Mouse (Mus musculus) c-Kit-positive CD71-positive TER-119-positive erythroid progenitor cells, embryonic 14.5 days (primary cell): ENCODE measurements around the gene Rnf38.
A peak's percentile ranks its signal among the peaks of the same experiment; 100 is the strongest.

Source experiments
- DNase-seq: peaks from one replicate; pipeline ENCODE4 v3.0.0-alpha.2; 2013; ENCODE audit warnings: low spot score

Gene Rnf38

DNA sequence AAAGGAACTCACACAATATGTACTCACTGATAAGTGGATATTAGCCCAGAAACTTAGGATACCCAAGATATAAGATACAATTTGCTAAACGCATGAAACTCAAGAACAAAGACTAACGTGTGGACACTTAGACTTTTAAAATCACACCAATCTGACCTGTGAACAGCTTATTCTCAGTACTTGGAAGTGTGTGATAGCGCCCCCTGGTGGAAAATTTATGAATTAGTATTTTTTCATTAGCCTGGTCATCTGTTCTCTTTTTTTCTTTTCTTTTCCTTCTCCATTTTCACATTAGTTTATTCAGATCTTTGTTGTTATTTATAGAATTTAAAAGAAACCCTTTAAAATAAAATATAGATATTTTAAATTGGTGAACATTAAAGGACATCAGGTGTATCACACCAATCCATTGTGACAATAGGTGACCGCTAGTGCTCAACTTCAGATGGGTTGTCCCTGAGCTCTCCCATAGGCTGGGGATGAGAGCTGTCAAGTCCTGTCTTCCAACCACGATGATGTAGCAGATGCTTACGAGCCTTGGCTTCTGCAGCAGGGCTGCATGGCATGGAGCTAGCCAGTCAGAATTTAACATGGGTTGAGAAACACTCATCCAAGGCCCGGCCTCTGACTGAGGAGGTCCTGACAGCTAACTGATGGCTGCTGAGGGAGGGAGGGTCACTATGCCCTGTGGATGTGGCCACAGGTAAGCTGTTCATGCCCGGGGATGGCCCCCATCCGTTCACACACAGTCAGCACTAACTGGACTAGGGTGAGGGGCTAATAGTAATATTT lies 114.0 kb downstream of the Rnf38 start:
- peak; percentile 62 for DNase-seq

DNA sequence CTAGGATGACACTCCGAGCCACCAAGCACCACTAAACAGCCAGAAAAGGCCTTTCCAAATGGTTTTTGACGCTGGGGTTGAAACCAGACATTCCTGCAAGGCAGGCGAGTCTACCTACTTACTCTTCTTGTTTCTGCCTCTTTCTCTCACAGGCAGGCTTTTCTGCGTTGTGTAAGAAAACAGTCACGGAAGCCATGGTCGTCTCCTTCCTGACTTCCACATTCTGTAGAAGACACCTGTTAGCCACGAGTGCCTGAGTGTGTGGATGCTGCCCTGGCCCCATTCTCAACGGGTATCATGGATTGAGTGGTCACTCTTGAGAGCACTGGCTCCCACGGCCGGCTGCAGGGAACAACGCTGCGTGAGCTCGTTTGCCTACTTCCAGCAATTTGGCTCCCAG lies 118.5 kb downstream of the Rnf38 start:
- no peak for DNase-seq

DNA sequence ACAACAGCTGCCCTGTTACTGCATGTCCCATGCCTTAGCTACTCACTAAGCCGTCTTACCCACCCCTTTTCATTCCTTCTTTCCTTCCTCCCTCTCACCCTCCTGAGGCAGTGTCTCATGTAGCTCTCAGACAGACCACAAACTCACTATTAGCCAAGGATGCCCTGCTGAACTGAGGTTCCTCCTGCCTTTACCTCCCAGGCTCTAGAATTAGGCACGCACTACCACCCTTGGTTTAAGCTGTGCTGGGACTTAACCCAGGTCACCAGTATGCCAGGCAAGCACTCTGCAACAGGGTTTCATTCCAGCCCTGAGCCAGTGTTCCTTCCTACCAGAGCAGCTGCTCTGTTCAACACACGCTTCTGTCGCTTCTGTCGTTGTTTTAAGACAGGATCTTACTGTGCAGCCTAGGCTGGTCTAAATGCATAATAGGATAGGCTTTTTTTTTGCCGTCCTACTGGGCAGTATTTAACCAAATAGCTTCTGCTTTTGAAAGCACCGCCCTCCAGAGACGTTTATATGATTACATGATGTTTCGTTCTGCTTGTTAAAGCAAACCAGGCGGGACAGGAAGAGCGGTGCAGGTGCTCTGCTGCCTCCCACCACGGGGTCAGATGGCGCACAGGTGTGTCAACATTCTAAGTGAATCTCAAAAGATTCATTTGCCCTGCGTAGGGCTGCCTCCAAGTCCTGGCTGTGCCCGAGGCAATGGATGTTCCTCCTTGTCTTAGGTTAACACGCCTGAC lies 120.0 kb downstream of the Rnf38 start:
- DNase-seq: no peak

DNA sequence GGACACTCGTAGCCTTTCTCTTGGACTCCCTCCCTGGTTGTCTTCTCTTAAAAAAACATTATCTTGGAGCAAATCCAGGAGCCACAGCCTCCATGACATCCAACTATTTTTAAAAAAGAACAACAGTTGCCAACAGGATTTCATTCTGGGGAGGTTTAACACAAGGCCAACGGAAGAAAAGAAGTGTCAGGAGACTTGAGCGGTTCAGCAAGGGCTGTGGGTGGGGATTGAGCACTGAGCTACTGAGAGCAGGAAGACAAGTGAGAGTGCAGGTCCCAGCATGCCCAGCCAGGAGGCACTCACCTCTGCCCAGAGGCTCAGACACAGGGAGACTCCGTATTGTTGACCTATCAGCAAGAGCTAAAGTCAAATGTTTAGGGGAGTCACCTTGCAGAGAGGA lies 120.8 kb downstream of the Rnf38 start:
- DNase-seq: no peak

- no peak for DNase-seq
These were observed 122.8 kb downstream of the Rnf38 start for GRCm38 (mm10) chr4:44110771-44111170.

DNA sequence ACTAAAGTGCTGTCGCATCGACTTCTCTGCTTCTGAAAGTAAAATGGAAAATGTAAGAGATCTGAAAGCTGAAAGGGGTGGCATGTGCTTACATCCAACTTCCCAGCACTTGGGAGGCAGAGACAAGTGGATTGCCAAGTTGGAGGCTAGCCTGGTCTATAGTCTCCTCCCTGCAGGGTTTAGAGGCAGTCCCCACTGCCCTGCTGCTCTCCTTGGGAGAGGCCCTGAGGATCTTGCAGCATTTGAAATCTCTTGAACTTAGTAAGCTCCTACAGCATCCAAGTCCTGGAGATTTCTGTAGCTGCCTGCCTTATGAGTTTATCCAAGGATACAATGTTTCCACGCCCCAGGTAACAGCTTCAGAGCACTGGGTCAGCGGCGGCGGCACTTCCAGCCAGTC lies 125.3 kb downstream of the Rnf38 start:
- no peak for DNase-seq

- no peak for DNase-seq
These were observed 126.2 kb downstream of the Rnf38 start for GRCm38 (mm10) chr4:44107339-44107738.

- no peak for DNase-seq
These were observed 127.2 kb downstream of the Rnf38 start for GRCm38 (mm10) chr4:44106297-44106821.

DNA sequence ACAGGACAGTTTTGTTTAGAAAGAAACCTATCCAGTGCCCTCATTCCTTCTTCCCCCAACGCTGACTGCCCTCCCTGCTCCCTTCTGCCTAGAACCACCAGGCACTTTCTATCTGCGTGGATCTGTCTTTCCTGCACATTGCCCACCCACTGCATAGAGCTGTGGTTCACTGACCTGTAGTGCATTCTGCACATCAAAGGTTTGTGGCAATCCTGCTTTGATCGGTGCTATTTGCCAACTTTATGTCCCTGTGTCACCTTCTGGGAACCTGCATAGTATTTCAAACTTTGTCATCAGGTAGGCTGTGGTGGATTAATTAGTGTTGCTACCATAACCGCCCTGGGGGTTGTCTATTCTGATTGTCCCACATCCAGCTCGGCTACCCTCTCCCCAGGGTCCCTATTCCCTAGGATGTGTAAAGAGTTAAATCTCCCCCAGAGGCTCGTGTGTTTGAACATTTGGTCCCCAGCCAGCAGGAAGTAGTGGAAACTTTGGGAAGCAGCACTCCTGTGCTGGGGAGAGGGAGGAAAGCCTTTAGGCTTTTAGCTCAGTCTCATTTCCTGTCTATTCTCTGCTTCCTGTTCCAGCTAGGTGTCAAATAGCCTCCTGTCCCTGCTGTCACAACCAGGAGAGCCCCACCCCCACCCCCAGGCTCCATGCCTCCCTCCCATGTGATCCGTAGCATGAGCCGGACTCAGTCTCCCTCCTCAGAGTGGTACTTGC lies 129.2 kb downstream of the Rnf38 start:
- DNase-seq: no peak

DNA sequence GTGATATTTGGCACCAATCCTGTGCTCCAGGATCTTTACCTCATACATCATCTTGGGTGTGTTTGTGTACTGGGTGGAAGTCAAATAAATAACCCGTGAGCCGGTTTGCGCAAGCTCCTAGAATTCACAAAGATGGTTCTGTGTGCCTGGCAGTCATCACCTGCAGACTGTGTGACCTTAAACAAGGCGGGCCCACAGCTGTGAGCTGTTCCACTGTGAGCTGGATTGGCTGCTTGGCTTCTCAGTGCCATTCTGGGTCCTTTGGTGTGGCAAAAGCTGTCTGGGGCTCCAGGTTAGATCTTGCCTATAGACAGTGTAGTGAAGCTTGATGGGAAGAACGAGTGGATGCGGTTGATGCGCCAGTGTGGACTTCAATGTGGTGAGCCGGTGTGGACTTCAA lies 130.0 kb downstream of the Rnf38 start:
- no peak for DNase-seq

DNA sequence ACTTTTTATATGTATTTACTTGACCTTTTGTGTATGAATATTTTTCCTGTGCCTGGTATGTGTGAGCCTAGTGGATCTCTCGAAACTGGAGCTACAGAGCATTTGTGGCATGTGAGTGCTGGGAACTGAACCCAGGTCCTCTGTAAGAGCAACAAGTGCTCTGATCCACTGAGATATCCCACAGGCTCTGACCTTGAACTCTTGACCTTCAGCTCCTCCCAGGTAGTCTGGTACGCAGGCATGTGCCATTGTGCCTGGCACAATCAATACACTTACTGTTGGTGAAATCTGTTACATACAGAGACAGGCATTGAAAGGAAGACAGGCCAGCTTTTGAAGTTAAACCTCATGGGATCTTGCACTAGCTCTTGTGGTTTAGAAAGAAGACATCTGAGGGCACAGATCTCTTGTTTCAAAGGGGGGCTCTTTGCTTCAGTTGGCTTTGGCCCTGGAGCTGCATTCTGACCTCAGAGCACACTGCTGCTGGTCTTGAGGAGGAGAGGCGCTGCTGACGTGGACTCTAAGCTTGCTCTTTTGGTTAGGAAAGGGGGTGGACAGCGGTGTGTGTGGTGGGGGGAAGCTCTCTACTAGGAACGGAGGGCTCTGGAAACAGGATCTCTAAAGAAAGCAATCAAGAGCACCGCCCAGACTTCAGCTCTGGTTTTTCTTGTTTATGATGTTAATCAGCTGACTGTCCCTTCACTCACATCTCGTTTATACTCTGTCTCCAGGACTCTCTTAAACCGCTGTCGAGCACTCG lies 135.8 kb downstream of the Rnf38 start:
- no peak for DNase-seq

DNA sequence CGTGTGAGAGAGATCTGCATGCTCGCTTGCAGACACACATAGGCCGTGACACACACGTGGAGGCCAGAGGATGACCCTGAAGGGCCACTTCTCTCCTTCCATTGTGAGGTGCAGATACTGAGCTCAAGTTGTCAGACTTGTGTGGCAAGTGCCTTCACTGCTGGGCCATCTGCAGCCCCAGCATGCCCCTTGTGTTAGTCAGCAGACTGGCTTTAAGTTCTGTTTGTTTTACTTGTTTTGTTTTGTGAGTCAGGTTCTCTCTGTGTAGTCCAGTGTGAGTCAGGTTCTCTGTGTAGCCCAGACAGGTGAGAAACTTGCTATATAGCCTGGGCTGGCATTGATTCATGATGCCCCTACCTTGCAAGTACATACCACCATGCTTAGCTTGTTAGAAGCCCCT lies 139.1 kb downstream of the Rnf38 start:
- no peak for DNase-seq

DNA sequence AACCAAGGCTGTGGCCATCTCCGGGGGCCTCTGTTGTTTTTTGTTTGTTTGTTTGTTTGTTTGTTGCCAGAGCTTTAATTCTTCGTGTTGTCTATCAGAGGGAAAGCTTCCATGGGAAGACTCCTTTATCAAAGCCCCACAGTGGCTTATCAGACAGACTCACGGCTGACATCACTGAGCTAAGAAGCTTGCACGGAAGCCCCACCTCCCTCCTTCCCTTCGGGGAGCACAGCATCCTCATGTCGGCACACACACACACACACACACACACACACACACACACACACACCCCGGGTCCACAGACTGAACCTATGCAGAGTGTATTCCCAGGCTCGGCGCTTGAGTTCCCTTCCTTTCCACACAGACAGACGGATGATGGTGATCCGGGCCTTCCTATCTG lies 141.2 kb downstream of the Rnf38 start:
- DNase-seq: peak; percentile 74

GRCm38 (mm10) chr4:44085566-44085965 lies 148.0 kb downstream of the Rnf38 start:
- DNase-seq: no peak

- no peak for DNase-seq
These were observed 148.8 kb downstream of the Rnf38 start for GRCm38 (mm10) chr4:44084602-44085325.

DNA sequence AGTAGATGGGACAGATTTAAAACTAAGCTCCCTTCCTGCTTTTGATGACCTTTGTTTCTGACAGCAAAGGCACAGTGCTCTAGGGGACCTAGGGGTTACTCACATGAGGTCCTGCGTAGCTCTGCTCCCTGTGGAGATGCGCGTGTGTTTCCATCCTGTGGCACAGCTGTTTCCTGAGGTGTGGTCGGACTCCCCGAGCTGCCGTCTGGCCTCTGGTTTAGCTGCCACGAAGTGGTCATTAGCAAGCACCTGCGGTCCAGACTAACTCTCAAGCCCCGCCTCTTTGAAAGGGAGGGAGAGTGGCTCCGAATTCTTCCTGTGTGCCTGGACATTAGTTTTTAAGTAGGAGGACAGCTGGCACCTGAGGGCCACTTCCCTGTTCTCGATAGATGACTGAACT lies 149.6 kb downstream of the Rnf38 start, which contains the start of gene Gne:
Gene Gne (minus strand): TSS at position 233 of the 400 bp plus-strand sequence.
- no peak for DNase-seq

DNA sequence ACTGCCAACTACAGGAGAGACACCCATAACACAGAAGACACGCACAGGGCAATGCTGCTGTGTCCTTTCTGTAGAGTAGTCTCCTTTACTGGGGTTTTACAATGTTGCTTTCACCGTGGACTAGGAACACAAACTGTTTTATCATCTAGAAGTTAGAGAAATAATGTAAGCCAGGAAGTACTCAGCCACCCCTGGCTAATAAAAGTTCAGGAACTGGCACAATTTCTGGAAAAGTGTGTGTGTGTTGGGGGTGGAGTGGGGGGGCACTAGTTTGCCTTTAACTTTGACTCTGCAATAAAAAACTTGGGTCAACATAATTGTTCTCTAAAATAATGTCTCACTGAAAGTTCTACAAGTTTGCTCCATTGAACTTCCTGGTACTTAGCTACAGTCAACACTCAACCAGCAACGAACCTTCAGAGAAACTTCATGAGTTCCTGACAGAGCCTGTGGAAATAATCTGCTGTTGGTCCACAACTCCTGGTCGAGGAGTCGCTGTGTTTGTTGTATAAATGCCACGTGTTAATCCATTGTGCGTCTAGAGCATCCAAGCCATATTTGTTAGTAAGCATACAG lies 155.1 kb downstream of the Rnf38 start:
- DNase-seq: no peak
